In genomic region chr11:97189645-97190044, GRCm38 (mm10) we compare ENCODE assay signal across 8 mouse cellular contexts. TPM values are rescaled to one million over a fixed set of nuclear protein-coding genes. Genes with fewer than 3 reads are reported as not detected.
A peak's percentile ranks its signal among the peaks of the same experiment; 100 is the strongest.
DNase-seq lines count a peak whose midpoint lies in the region; ATAC-seq and TF ChIP-seq lines count a peak whose summit lies in the region.
"Not testable (repeated sequence)": the region's sequence is repeated elsewhere in the genome, so short reads cannot be mapped to it uniquely, and the experiment has no call there.

No protein-coding gene starts in this region.

- H3K4me3 ChIP-seq in erythroblast, embryonic 14.5 days (replicated peaks), result peak overlapping the region; percentile 91
- H3K4me3 ChIP-seq in heart, embryonic 10.5 days, result peak overlapping the region; percentile 97
- H3K4me3 ChIP-seq in intestine, embryonic 14.5 days (ENCODE audit: low read depth, low read length); limb, embryonic 14.5 days (replicated peaks; ENCODE audit: low read length); neural tube, embryonic 12.5 days: not testable (repeated sequence)
- H3K4me3 ChIP-seq in lung, embryonic 14.5 days (ENCODE audit: low read depth, low read length), result peak overlapping the region; percentile 89

- 0 out of 2 replicates have a peak overlapping the region, but pooled peaks have one; percentile 99 for H3K27ac ChIP-seq in heart, embryonic 10.5 days
- H3K27ac ChIP-seq in intestine, embryonic 14.5 days (ENCODE audit: low read depth), result 0 out of 2 replicates have a peak overlapping the region, but pooled peaks have one; percentile 16
- not testable (repeated sequence) for H3K27ac ChIP-seq in limb, embryonic 14.5 days (replicated peaks; ENCODE audit: low read depth, low read length); lung, embryonic 14.5 days (ENCODE audit: low read depth); neural tube, embryonic 12.5 days

- H3K27me3 ChIP-seq in erythroblast, embryonic 14.5 days (ENCODE audit: control insufficient read depth); heart, embryonic 10.5 days (ENCODE audit: insufficient read depth, poor library complexity, severe bottlenecking); intestine, embryonic 14.5 days (replicated peaks; ENCODE audit: control insufficient read depth, insufficient read depth, low read length); limb, embryonic 14.5 days (ENCODE audit: control insufficient read depth, insufficient read depth, low read length); lung, embryonic 14.5 days (ENCODE audit: insufficient read depth, low read length); neural tube, embryonic 12.5 days (replicated peaks): not testable (repeated sequence)

- H3K9me3 ChIP-seq in erythroblast, embryonic 14.5 days (ENCODE audit: control insufficient read depth, low read length); heart, embryonic 10.5 days; intestine, embryonic 14.5 days (ENCODE audit: control insufficient read depth, low read length); limb, embryonic 14.5 days (ENCODE audit: control insufficient read depth, low read length); lung, embryonic 14.5 days (ENCODE audit: low read depth, low read length); neural tube, embryonic 12.5 days: not testable (repeated sequence)

- not testable (repeated sequence) for ATAC-seq in intestine, embryonic 14.5 days (replicated peaks; ENCODE audit: low FRiP score, low TSS enrichment, low read depth); limb, embryonic 14.5 days (ENCODE audit: low FRiP score, low read depth); lung, embryonic 14.5 days (ENCODE audit: insufficient read depth); neural tube, embryonic 12.5 days (ENCODE audit: low FRiP score, low read depth)

- WGBS in heart, embryonic 10.5 days, result 90% methylated on average over 6 of the region's 6 CpGs
- 87% methylated on average over 6 of the region's 6 CpGs for WGBS in intestine, embryonic 14.5 days
- WGBS in limb, embryonic 14.5 days, result 92% methylated on average over 6 of the region's 6 CpGs
- 85% methylated on average over 6 of the region's 6 CpGs for WGBS in lung, embryonic 14.5 days
- WGBS in neural tube, embryonic 12.5 days, result 89% methylated on average over 6 of the region's 6 CpGs

- TF ChIP-seq CTCF in lung, embryonic 14.5 days (IDR thresholded peaks at IDR 0.05; ENCODE audit: low read depth), result not testable (repeated sequence)

- not testable (repeated sequence) for TF ChIP-seq POLR2A in limb, embryonic 14.5 days (IDR thresholded peaks at IDR 0.05; ENCODE audit: borderline replicate concordance, extremely low read depth, insufficient read depth, insufficient read length)

- DNase-seq in A20 (ENCODE audit: low read depth, low spot score), result peak; percentile 67
- DNase-seq in R1 (ENCODE audit: low read depth, low spot score), result peak; percentile 65
- not testable (repeated sequence) for DNase-seq in heart, embryonic 10.5 days (ENCODE audit: low spot score); intestine, embryonic 14.5 days (ENCODE audit: low spot score); limb, embryonic 14.5 days (ENCODE audit: low spot score); lung, embryonic 14.5 days

- H3K9ac ChIP-seq in intestine, embryonic 14.5 days (ENCODE audit: low read length); limb, embryonic 14.5 days (ENCODE audit: low read depth, low read length, severe bottlenecking); lung, embryonic 14.5 days; neural tube, embryonic 12.5 days: not testable (repeated sequence)

- peaks cover 48% of the 10 kb centered on the region for H3K4me1 ChIP-seq in erythroblast, embryonic 14.5 days (ENCODE audit: control insufficient read depth)
- H3K4me1 ChIP-seq in heart, embryonic 10.5 days, result peaks cover 30% of the 10 kb centered on the region
- H3K4me1 ChIP-seq in intestine, embryonic 14.5 days (replicated peaks; ENCODE audit: control insufficient read depth, insufficient read depth, low read length), result peaks cover 23% of the 10 kb centered on the region
- H3K4me1 ChIP-seq in limb, embryonic 14.5 days (ENCODE audit: control insufficient read depth, insufficient read depth, low read length), result peaks cover 12% of the 10 kb centered on the region
- not testable (repeated sequence) for H3K4me1 ChIP-seq in lung, embryonic 14.5 days (ENCODE audit: insufficient read depth)
- H3K4me1 ChIP-seq in neural tube, embryonic 12.5 days, result peaks cover 11% of the 10 kb centered on the region

- H3K4me2 ChIP-seq in intestine, embryonic 14.5 days (ENCODE audit: low read length), result not testable (repeated sequence)
- 0 out of 2 replicates have a peak overlapping the region, but pooled peaks have one; percentile 83 for H3K4me2 ChIP-seq in limb, embryonic 14.5 days (replicated peaks; ENCODE audit: low read depth, low read length, severe bottlenecking)
- H3K4me2 ChIP-seq in lung, embryonic 14.5 days, result peak overlapping the region; percentile 83
- H3K4me2 ChIP-seq in neural tube, embryonic 12.5 days (replicated peaks), result peak overlapping the region; percentile 81; the same call in 1 of the 2 replicates

- H3K36me3 ChIP-seq in erythroblast, embryonic 14.5 days (ENCODE audit: control insufficient read depth), result peaks cover 45% of the 10 kb centered on the region
- H3K36me3 ChIP-seq in heart, embryonic 10.5 days, result peaks cover 20% of the 10 kb centered on the region
- H3K36me3 ChIP-seq in intestine, embryonic 14.5 days (ENCODE audit: control insufficient read depth, insufficient read depth, low read length), result peaks cover 17% of the 10 kb centered on the region
- H3K36me3 ChIP-seq in limb, embryonic 14.5 days (ENCODE audit: control insufficient read depth, insufficient read depth, low read length), result peaks cover 18% of the 10 kb centered on the region
- H3K36me3 ChIP-seq in lung, embryonic 14.5 days (ENCODE audit: insufficient read depth), result peaks cover 26% of the 10 kb centered on the region
- H3K36me3 ChIP-seq in neural tube, embryonic 12.5 days, result not testable (repeated sequence)

RNA-seq across cellular contexts. Expression of gene Kpnb1, which starts 2.0 kb away (rescaled TPM):
- 2.4 and 2.5 TPM in 2 replicates for polyA plus RNA-seq in erythroblast, embryonic 14.5 days (2012)
- polyA plus RNA-seq in heart, embryonic 10.5 days (2016; fragmentation: Nextera tagmentation; extraction: Ambion mirVana), result 50.6 and 72.2 TPM in 2 replicates
- 79.9 and 86.0 TPM in 2 replicates for polyA plus RNA-seq in intestine, embryonic 14.5 days (2014; fragmentation: Nextera tagmentation; extraction: Ambion mirVana)
- polyA plus RNA-seq in limb, embryonic 14.5 days (2012; rRNA removed), result 123 and 145 TPM in 2 replicates
- 71.5 and 71.8 TPM in 2 replicates for polyA plus RNA-seq in limb, embryonic 14.5 days (2014; fragmentation: Nextera tagmentation; extraction: Ambion mirVana)
- 81.2 and 83.4 TPM in 2 replicates for polyA plus RNA-seq in lung, embryonic 14.5 days (2014; fragmentation: Nextera tagmentation; extraction: Ambion mirVana)
- polyA plus RNA-seq in neural tube, embryonic 12.5 days (2016; fragmentation: Nextera tagmentation; extraction: Ambion mirVana), result 52.8 and 53.1 TPM in 2 replicates

RNA-seq across cellular contexts. Expression of gene Tbkbp1, which starts 38.4 kb away (rescaled TPM):
- polyA plus RNA-seq in erythroblast, embryonic 14.5 days (2012), result 0.12 and 0.15 TPM in 2 replicates
- 7.6 and 8.4 TPM in 2 replicates for polyA plus RNA-seq in heart, embryonic 10.5 days (2016; fragmentation: Nextera tagmentation; extraction: Ambion mirVana)
- polyA plus RNA-seq in intestine, embryonic 14.5 days (2014; fragmentation: Nextera tagmentation; extraction: Ambion mirVana), result 3.2 and 3.9 TPM in 2 replicates
- polyA plus RNA-seq in limb, embryonic 14.5 days (2012; rRNA removed), result 62.2 and 82.9 TPM in 2 replicates
- 9.7 and 11.6 TPM in 2 replicates for polyA plus RNA-seq in limb, embryonic 14.5 days (2014; fragmentation: Nextera tagmentation; extraction: Ambion mirVana)
- polyA plus RNA-seq in lung, embryonic 14.5 days (2014; fragmentation: Nextera tagmentation; extraction: Ambion mirVana), result 9.4 and 10.8 TPM in 2 replicates
- 9.5 and 10.5 TPM in 2 replicates for polyA plus RNA-seq in neural tube, embryonic 12.5 days (2016; fragmentation: Nextera tagmentation; extraction: Ambion mirVana)

Comparison
In these comparisons a context has a peak if more than half of its experiments do, and no peak if none do; other contexts are left out.
1. RNA of gene Kpnb1, which starts 2.0 kb away (polyA plus RNA-seq): 71.5 to 145 TPM in limb, embryonic 14.5 days, 81.2 to 83.4 TPM in lung, embryonic 14.5 days, 79.9 to 86.0 TPM in intestine, embryonic 14.5 days, 50.6 to 72.2 TPM in heart, embryonic 10.5 days and 52.8 to 53.1 TPM in neural tube, embryonic 12.5 days; 2.4 to 2.5 TPM in erythroblast, embryonic 14.5 days; every median in the first group is over 10 times any median in the second.